In genomic region chr14:13518608-13519139, GRCm38 (mm10) we compare ENCODE assay signal across 22 mouse cellular contexts.
DNase-seq lines count a peak whose midpoint lies in the region; ATAC-seq and TF ChIP-seq lines count a peak whose summit lies in the region.
"Had no signal": no experiment of that assay in that cellular context is flagged by ENCODE, and none has a peak within 500 bp of the region (broad histone marks: within the 10 kb centered on the region; RNA-seq: fewer than 3 reads in every experiment).

No protein-coding gene starts in this region.

- H3K27ac ChIP-seq in midbrain, embryonic 13.5 days, result peak overlapping the region; percentile 62
- no peak overlapping the region for H3K27ac ChIP-seq in midbrain, embryonic 10.5 days (replicated peaks)
- peak overlapping the region; percentile 52 for H3K27ac ChIP-seq in forebrain, embryonic 16.5 days (ENCODE audit: low read length)
- H3K27ac ChIP-seq: heart, adult 2 months; limb, embryonic 12.5 days; liver, embryonic 13.5 days had no signal

- H3K36me3 ChIP-seq in midbrain, embryonic 13.5 days, result no peaks in the 10 kb centered on the region
- H3K36me3 ChIP-seq in midbrain, embryonic 10.5 days, result no peaks in the 10 kb centered on the region
- H3K36me3 ChIP-seq in forebrain, embryonic 16.5 days (ENCODE audit: control insufficient read depth, insufficient read depth), result no peaks in the 10 kb centered on the region
- H3K36me3 ChIP-seq: limb, embryonic 12.5 days; liver, embryonic 13.5 days had no signal

- no peak for DNase-seq in frontal cortex, postnatal 25 days (ENCODE audit: low spot score in 2 of 2)
- no peak for DNase-seq in midbrain, embryonic 10.5 days (ENCODE audit: low spot score)
- DNase-seq in brain, embryonic 14.5 days (ENCODE audit: low read depth), result peak; percentile 66
- no peak for DNase-seq in kidney, postnatal 4 days
- no peak for DNase-seq in adrenal gland, adult 8-10 months
- DNase-seq: adrenal gland, postnatal 14 days; cerebellum, adult 18-20 months; gastrocnemius, postnatal 14 days; heart, adult 2 months; heart, postnatal 36 days; kidney, adult 2 months; kidney, postnatal 10 days; liver, embryonic 13.5 days; lung, embryonic 14.5 days; lung, postnatal 4 days had no signal

- no peak overlapping the region for H3K4me3 ChIP-seq in midbrain, embryonic 13.5 days (replicated peaks)
- H3K4me3 ChIP-seq in midbrain, embryonic 10.5 days, result no peak overlapping the region
- no peak overlapping the region for H3K4me3 ChIP-seq in forebrain, embryonic 16.5 days (replicated peaks; ENCODE audit: low read length)
- H3K4me3 ChIP-seq: heart, adult 2 months; limb, embryonic 12.5 days; liver, embryonic 13.5 days had no signal

- peaks cover 4% of the 10 kb centered on the region; the same call in 1 of the 2 replicates for H3K4me1 ChIP-seq in midbrain, embryonic 13.5 days (replicated peaks)
- H3K4me1 ChIP-seq in midbrain, embryonic 10.5 days, result peaks cover 6% of the 10 kb centered on the region; the same call in 1 of the 2 replicates
- peaks cover 7% of the 10 kb centered on the region for H3K4me1 ChIP-seq in forebrain, embryonic 16.5 days (replicated peaks; ENCODE audit: control insufficient read depth, insufficient read depth, low read length)
- H3K4me1 ChIP-seq: limb, embryonic 12.5 days; liver, embryonic 13.5 days had no signal

- ATAC-seq in frontal cortex, adult (ENCODE audit: low TSS enrichment), result peak; percentile 69
- 0 out of 2 replicates have a peak, but pooled peaks have one; percentile 11 for ATAC-seq in midbrain, embryonic 13.5 days
- peak; percentile 49; the same call in 1 of the 2 replicates for ATAC-seq in forebrain, embryonic 16.5 days
- ATAC-seq: CD4-positive, CD25-positive, alpha-beta regulatory T cell, adult 4 months; inflammation-experienced regulatory T-cells, adult 6 months; Patski had no signal

- H3K9me3 ChIP-seq in midbrain, embryonic 13.5 days, result no peaks in the 10 kb centered on the region
- H3K9me3 ChIP-seq in midbrain, embryonic 10.5 days (replicated peaks), result no peaks in the 10 kb centered on the region
- H3K9me3 ChIP-seq in forebrain, embryonic 16.5 days (ENCODE audit: control insufficient read depth, low read length), result no peaks in the 10 kb centered on the region
- H3K9me3 ChIP-seq: limb, embryonic 12.5 days; liver, embryonic 13.5 days had no signal

- no peak for TF ChIP-seq POLR2A in brain, embryonic 14.5 days (IDR thresholded peaks at IDR 0.05; ENCODE audit: borderline replicate concordance, extremely low read depth, insufficient read depth, insufficient read length, poor library complexity, severe bottlenecking)

- H3K27me3 ChIP-seq in midbrain, embryonic 13.5 days, result no peaks in the 10 kb centered on the region
- no peaks in the 10 kb centered on the region for H3K27me3 ChIP-seq in midbrain, embryonic 10.5 days (ENCODE audit: low read depth, poor library complexity, severe bottlenecking)
- H3K27me3 ChIP-seq in forebrain, embryonic 16.5 days (replicated peaks; ENCODE audit: control insufficient read depth, insufficient read depth, low read length), result no peaks in the 10 kb centered on the region
- H3K27me3 ChIP-seq: limb, embryonic 12.5 days; liver, embryonic 13.5 days; Patski had no signal

- 87% methylated on average over 5 of the region's 5 CpGs for WGBS in midbrain, embryonic 13.5 days
- WGBS in midbrain, embryonic 10.5 days, result 93% methylated on average over 5 of the region's 5 CpGs
- 72% methylated on average over 5 of the region's 5 CpGs for WGBS in forebrain, embryonic 16.5 days

- no peak overlapping the region for H3K4me2 ChIP-seq in midbrain, embryonic 13.5 days (replicated peaks)
- H3K4me2 ChIP-seq in forebrain, embryonic 16.5 days (ENCODE audit: low read length), result no peak overlapping the region
- H3K4me2 ChIP-seq: limb, embryonic 12.5 days; liver, embryonic 13.5 days; lung, embryonic 14.5 days had no signal

- no peak overlapping the region for H3K9ac ChIP-seq in midbrain, embryonic 13.5 days (replicated peaks)
- H3K9ac ChIP-seq in forebrain, embryonic 16.5 days (replicated peaks; ENCODE audit: low read depth, low read length), result no peak overlapping the region
- H3K9ac ChIP-seq: limb, embryonic 12.5 days; liver, embryonic 13.5 days; lung, embryonic 14.5 days had no signal

- no peak for TF ChIP-seq CTCF in brain, embryonic 14.5 days (IDR thresholded peaks at IDR 0.05; ENCODE audit: borderline replicate concordance, extremely low read depth, insufficient read depth, insufficient read length)

Comparison
In these comparisons a context has a peak if more than half of its experiments do, and no peak if none do; other contexts are left out.
1. ATAC-seq: peak in every context shown above with its lines; median percentile 69 in frontal cortex, adult; 49 in forebrain, embryonic 16.5 days; 11 in midbrain, embryonic 13.5 days.